ENCODE assay signal across 8 mouse cellular contexts in genomic region chr6:124916695-124917517, GRCm38 (mm10). TPM values are rescaled to one million over a fixed set of nuclear protein-coding genes. Genes with fewer than 3 reads are reported as not detected.
DNase-seq lines count a peak whose midpoint lies in the region; ATAC-seq and TF ChIP-seq lines count a peak whose summit lies in the region.

No protein-coding gene starts in this region.

- peak; percentile 74 for ATAC-seq in activated CD4-positive, CD25-positive, alpha-beta regulatory T cell, adult 4 months
- peak; percentile 37 for ATAC-seq in common myeloid progenitor, adult 5-6 weeks (replicated peaks; ENCODE audit: low read depth, poor library complexity, severe bottlenecking)
- peak; percentile 14; the same call in 1 of the 2 replicates for ATAC-seq in hindbrain, embryonic 15.5 days (ENCODE audit: low FRiP score, low read depth)

- no peaks in the 10 kb centered on the region for H3K9me3 ChIP-seq in hindbrain, embryonic 15.5 days

- 0% methylated on average over 38 of the region's 67 CpGs for WGBS in hindbrain, embryonic 15.5 days
- WGBS in macrophage (ENCODE audit: missing documents) = 6% methylated on average over 66 of the region's 67 CpGs

- intact Hi-C loops in left cerebral cortex, adult 2 months (cut with DNase I) = loop anchor here (1.0 to 5.0 kb wide), 4 partner anchors 13 to 170 kb away; partner anchors contain the start of gene Gpr162

- H3K4me2 ChIP-seq in hindbrain, embryonic 15.5 days = peak overlapping the region; percentile 98

- H3K4me3 ChIP-seq in hindbrain, embryonic 15.5 days = peak overlapping the region; percentile 94
- H3K4me3 ChIP-seq in left cerebral cortex, adult 2 months = peak overlapping the region; percentile 89
- peak overlapping the region; percentile 78 for H3K4me3 ChIP-seq in macrophage (ENCODE audit: inconsistent target)

- H3K27ac ChIP-seq in hindbrain, embryonic 15.5 days (replicated peaks) = peak overlapping the region; percentile 100
- H3K27ac ChIP-seq in left cerebral cortex, adult 2 months = peak overlapping the region; percentile 96
- peak overlapping the region; percentile 57 for H3K27ac ChIP-seq in macrophage

- H3K36me3 ChIP-seq in hindbrain, embryonic 15.5 days = peaks cover 17% of the 10 kb centered on the region
- peaks cover 20% of the 10 kb centered on the region; the same call in 1 of the 2 replicates for H3K36me3 ChIP-seq in macrophage (ENCODE audit: inconsistent target)

- H3K79me2 ChIP-seq in macrophage (ENCODE audit: inconsistent target) = peaks cover 25% of the 10 kb centered on the region

- peaks cover 67% of the 10 kb centered on the region for H3K4me1 ChIP-seq in hindbrain, embryonic 15.5 days (replicated peaks)

- no peaks in the 10 kb centered on the region for H3K27me3 ChIP-seq in hindbrain, embryonic 15.5 days

- H3K9ac ChIP-seq in hindbrain, embryonic 15.5 days = peak overlapping the region; percentile 99

- peak; percentile 74 for TF ChIP-seq CTCF in left cerebral cortex, adult 2 months (IDR thresholded peaks at IDR 0.05)

- DNase-seq in gastrocnemius, adult 18-20 months (ENCODE audit: low spot score) = peak; percentile 87
- peak; percentile 92 to 95 for DNase-seq in left cerebral cortex, adult 2 months (ENCODE audit: extremely low spot score in 1 of 2, low spot score in 2 of 2)
- peak; percentile 81 for DNase-seq in retina, postnatal 7 days (ENCODE audit: low read depth, low spot score)
- DNase-seq in urinary bladder, adult 2 months (ENCODE audit: low spot score) = peak; percentile 95

RNA-seq across cellular contexts. Expression of gene Ptms, which starts 3.0 kb away (rescaled TPM):
- 10 to 100 TPM; 12.0 to 12.8 TPM for polyA plus RNA-seq in activated CD4-positive, CD25-positive, alpha-beta regulatory T cell, adult 4 months (2017; shearing (Covaris generic))
- 40.3 and 71.3 TPM in 2 replicates for total RNA-seq in common myeloid progenitor, adult 5-6 weeks (2017)
- 100 to 1,000 TPM in 1 of 2 experiments, 10 to 100 TPM in 1; 64.3 to 105 TPM for total RNA-seq in gastrocnemius, adult 18-20 months (2021)
- 766 and 864 TPM in 2 replicates for polyA plus RNA-seq in hindbrain, embryonic 15.5 days (2015; fragmentation: Nextera tagmentation; extraction: Ambion mirVana)
- total RNA-seq in left cerebral cortex, adult 2 months (2021) = 100 to 1,000 TPM; 845 to 926 TPM
- total RNA-seq in macrophage (2018; cell fraction: chromatin; rRNA removed) = 100 to 1,000 TPM in 24 of 26 experiments, 10 to 100 TPM in 2; 64.6 to 536 (median 324) TPM
- 1,000 to 10,000 TPM; 1,151 to 2,439 (median 1,695) TPM for total RNA-seq in macrophage (2018; cell fraction: cytosol; rRNA removed)
- 1,000 to 10,000 TPM in 7 of 26 experiments, 100 to 1,000 TPM in 19; 360 to 1,431 (median 727) TPM for total RNA-seq in macrophage (2018; cell fraction: nucleus; rRNA removed)
- polyA plus RNA-seq in macrophage (2018) = 540 to 1,227 TPM (median 1,212 TPM) in 3 replicates
- 807 and 1,011 TPM in 2 replicates for polyA plus RNA-seq in urinary bladder, adult 2 months (2012; rRNA removed)

RNA-seq across cellular contexts. Expression of gene Lag3, which starts 5.4 kb away (rescaled TPM):
- 10 to 100 TPM; 23.5 to 30.2 TPM for polyA plus RNA-seq in activated CD4-positive, CD25-positive, alpha-beta regulatory T cell, adult 4 months (2017; shearing (Covaris generic))
- total RNA-seq in common myeloid progenitor, adult 5-6 weeks (2017) = 0.82 and 1.6 TPM in 2 replicates
- under 1 TPM in 1 of 2 experiments, not detected in 1; 0.12 TPM for total RNA-seq in gastrocnemius, adult 18-20 months (2021)
- 3.1 and 3.5 TPM in 2 replicates for polyA plus RNA-seq in hindbrain, embryonic 15.5 days (2015; fragmentation: Nextera tagmentation; extraction: Ambion mirVana)
- 1 to 10 TPM; 2.1 to 3.1 TPM for total RNA-seq in left cerebral cortex, adult 2 months (2021)
- 10 to 100 TPM in 4 of 26 experiments, 1 to 10 TPM in 22; 1.3 to 20.8 (median 4.7) TPM for total RNA-seq in macrophage (2018; cell fraction: chromatin; rRNA removed)
- 1 to 10 TPM in 25 of 26 experiments, under 1 TPM in 1; 0.95 to 8.6 (median 2.9) TPM for total RNA-seq in macrophage (2018; cell fraction: cytosol; rRNA removed)
- total RNA-seq in macrophage (2018; cell fraction: nucleus; rRNA removed) = 10 to 100 TPM in 15 of 26 experiments, 1 to 10 TPM in 11; 2.1 to 34.0 (median 11.5) TPM
- 1.5 to 1.8 TPM (median 1.5 TPM) in 3 replicates for polyA plus RNA-seq in macrophage (2018)
- polyA plus RNA-seq in urinary bladder, adult 2 months (2012; rRNA removed) = 1.3 and 1.9 TPM in 2 replicates

RNA-seq across cellular contexts. Expression of gene Mlf2, which starts 14.3 kb away (rescaled TPM):
- 10 to 100 TPM; 46.7 to 70.4 TPM for polyA plus RNA-seq in activated CD4-positive, CD25-positive, alpha-beta regulatory T cell, adult 4 months (2017; shearing (Covaris generic))
- 54.9 and 61.1 TPM in 2 replicates for total RNA-seq in common myeloid progenitor, adult 5-6 weeks (2017)
- total RNA-seq in gastrocnemius, adult 18-20 months (2021) = 100 to 1,000 TPM; 196 to 205 TPM
- 565 and 615 TPM in 2 replicates for polyA plus RNA-seq in hindbrain, embryonic 15.5 days (2015; fragmentation: Nextera tagmentation; extraction: Ambion mirVana)
- 100 to 1,000 TPM; 617 to 624 TPM for total RNA-seq in left cerebral cortex, adult 2 months (2021)
- 100 to 1,000 TPM in 3 of 26 experiments, 10 to 100 TPM in 23; 17.4 to 116 (median 64.8) TPM for total RNA-seq in macrophage (2018; cell fraction: chromatin; rRNA removed)
- 100 to 1,000 TPM; 202 to 285 (median 260) TPM for total RNA-seq in macrophage (2018; cell fraction: cytosol; rRNA removed)
- total RNA-seq in macrophage (2018; cell fraction: nucleus; rRNA removed) = 100 to 1,000 TPM in 15 of 26 experiments, 10 to 100 TPM in 11; 48.2 to 153 (median 112) TPM
- 179 to 203 TPM (median 199 TPM) in 3 replicates for polyA plus RNA-seq in macrophage (2018)
- polyA plus RNA-seq in urinary bladder, adult 2 months (2012; rRNA removed) = 273 and 291 TPM in 2 replicates

RNA-seq across cellular contexts. Expression of gene Cd4, which starts 28.9 kb away (rescaled TPM):
- polyA plus RNA-seq in activated CD4-positive, CD25-positive, alpha-beta regulatory T cell, adult 4 months (2017; shearing (Covaris generic)) = 100 to 1,000 TPM; 240 to 401 TPM
- 0.73 TPM in 2 replicates for total RNA-seq in common myeloid progenitor, adult 5-6 weeks (2017)
- total RNA-seq in gastrocnemius, adult 18-20 months (2021) = under 1 TPM; 0.38 to 0.41 TPM
- polyA plus RNA-seq in hindbrain, embryonic 15.5 days (2015; fragmentation: Nextera tagmentation; extraction: Ambion mirVana) = 0.14 and 0.32 TPM in 2 replicates
- 1 to 10 TPM; 2.0 to 4.6 TPM for total RNA-seq in left cerebral cortex, adult 2 months (2021)
- 10 to 100 TPM in 18 of 26 experiments, 1 to 10 TPM in 8; 2.5 to 44.4 (median 21.1) TPM for total RNA-seq in macrophage (2018; cell fraction: chromatin; rRNA removed)
- 100 to 1,000 TPM in 2 of 26 experiments, 10 to 100 TPM in 24; 45.5 to 121 (median 68.1) TPM for total RNA-seq in macrophage (2018; cell fraction: cytosol; rRNA removed)
- 100 to 1,000 TPM in 11 of 26 experiments, 10 to 100 TPM in 15; 14.7 to 155 (median 90.6) TPM for total RNA-seq in macrophage (2018; cell fraction: nucleus; rRNA removed)
- polyA plus RNA-seq in macrophage (2018) = 49.3 to 211 TPM (median 83.5 TPM) in 3 replicates
- polyA plus RNA-seq in urinary bladder, adult 2 months (2012; rRNA removed) = 1.3 and 2.1 TPM in 2 replicates

RNA-seq across cellular contexts. Expression of gene Cops7a, which starts 48.4 kb away (rescaled TPM):
- 10 to 100 TPM; 45.9 to 51.2 TPM for polyA plus RNA-seq in activated CD4-positive, CD25-positive, alpha-beta regulatory T cell, adult 4 months (2017; shearing (Covaris generic))
- total RNA-seq in common myeloid progenitor, adult 5-6 weeks (2017) = 45.6 and 48.1 TPM in 2 replicates
- total RNA-seq in gastrocnemius, adult 18-20 months (2021) = 100 to 1,000 TPM; 109 to 121 TPM
- polyA plus RNA-seq in hindbrain, embryonic 15.5 days (2015; fragmentation: Nextera tagmentation; extraction: Ambion mirVana) = 92.5 and 102 TPM in 2 replicates
- total RNA-seq in left cerebral cortex, adult 2 months (2021) = 100 to 1,000 TPM; 148 to 156 TPM
- total RNA-seq in macrophage (2018; cell fraction: chromatin; rRNA removed) = 100 to 1,000 TPM in 1 of 26 experiments, 10 to 100 TPM in 25; 24.7 to 101 (median 50.8) TPM
- total RNA-seq in macrophage (2018; cell fraction: cytosol; rRNA removed) = 10 to 100 TPM; 33.2 to 68.8 (median 54.0) TPM
- total RNA-seq in macrophage (2018; cell fraction: nucleus; rRNA removed) = 100 to 1,000 TPM in 2 of 26 experiments, 10 to 100 TPM in 24; 30.0 to 119 (median 56.0) TPM
- polyA plus RNA-seq in macrophage (2018) = 42.8 to 68.7 TPM (median 51.4 TPM) in 3 replicates
- polyA plus RNA-seq in urinary bladder, adult 2 months (2012; rRNA removed) = 162 and 183 TPM in 2 replicates

Comparison
In these comparisons a context has a peak if more than half of its experiments do, and no peak if none do; other contexts are left out.
1. Peak in every context shown above with its lines: DNase-seq, ATAC-seq, H3K4me3 ChIP-seq and H3K27ac ChIP-seq.
2. ATAC-seq: peak in every context shown above with its lines; median percentile 74 in activated CD4-positive, CD25-positive, alpha-beta regulatory T cell, adult 4 months; 37 in common myeloid progenitor, adult 5-6 weeks; 14 in hindbrain, embryonic 15.5 days.
3. RNA of gene Ptms, which starts 3.0 kb away (polyA plus RNA-seq): 540 to 1,227 TPM in macrophage, 766 to 864 TPM in hindbrain, embryonic 15.5 days and 807 to 1,011 TPM in urinary bladder, adult 2 months; 12.0 to 12.8 TPM in activated CD4-positive, CD25-positive, alpha-beta regulatory T cell, adult 4 months; every median in the first group is over 10 times any median in the second.